Mouse (Mus musculus) midbrain, embryonic 10.5 days (tissue): Measurements from ENCODE around the gene Zan. TPM values are rescaled to one million over a fixed set of nuclear protein-coding genes. Genes with fewer than 3 reads are reported as not detected.

Experiments
- DNase-seq: peaks from one replicate; pipeline ENCODE4 v3.0.0-alpha.2; 2017; ENCODE audit warnings: low spot score
- H3K27ac ChIP-seq: fragments of 300-500 bp; sonication (generic); replicated peaks from 2 replicates; pipeline ENCODE4 v1.5.1; 2016; ENCODE audit warnings: mild to moderate bottlenecking
- H3K27me3 ChIP-seq: fragments of 300-500 bp; sonication (generic); 2 replicates; pipeline ENCODE4 v1.6.1; 2016; ENCODE audit warnings: low read depth, mild to moderate bottlenecking; ENCODE audit not compliant: poor library complexity, severe bottlenecking
- H3K36me3 ChIP-seq: fragments of 300-500 bp; sonication (generic); 2 replicates; pipeline ENCODE4 v1.6.1; 2016; ENCODE audit warnings: mild to moderate bottlenecking, moderate library complexity
- H3K4me1 ChIP-seq: fragments of 300-500 bp; sonication (generic); 2 replicates; pipeline ENCODE4 v1.6.1; 2016
- H3K4me3 ChIP-seq: fragments of 300-500 bp; sonication (generic); 2 replicates; pipeline ENCODE4 v1.5.1; 2016; ENCODE audit warnings: mild to moderate bottlenecking, moderate library complexity
- H3K9me3 ChIP-seq: fragments of 300-500 bp; sonication (generic); replicated peaks from 2 replicates; pipeline ENCODE4 v1.6.1; 2016; ENCODE audit warnings: mild to moderate bottlenecking
- WGBS: fragments of 180-500 bp; shearing (Covaris S2); methylation state at CpG from one replicate; pipeline ENCODE4 v1.1.7; 2016; 5-methylcytosine and 5-hydroxymethylcytosine counted together
- polyA plus RNA-seq: library from polyadenylated mRNA; unstranded; fragments of >200 nt; fragmentation: Nextera tagmentation; extraction: Ambion mirVana; gene quantifications from 2 replicates; pipeline ENCODE4 v1.2.1, GENCODE M21; 2016

The Zan gene
- polyA plus RNA-seq, 1 experiment from 2014 or later = 0.07 TPM

DNA sequence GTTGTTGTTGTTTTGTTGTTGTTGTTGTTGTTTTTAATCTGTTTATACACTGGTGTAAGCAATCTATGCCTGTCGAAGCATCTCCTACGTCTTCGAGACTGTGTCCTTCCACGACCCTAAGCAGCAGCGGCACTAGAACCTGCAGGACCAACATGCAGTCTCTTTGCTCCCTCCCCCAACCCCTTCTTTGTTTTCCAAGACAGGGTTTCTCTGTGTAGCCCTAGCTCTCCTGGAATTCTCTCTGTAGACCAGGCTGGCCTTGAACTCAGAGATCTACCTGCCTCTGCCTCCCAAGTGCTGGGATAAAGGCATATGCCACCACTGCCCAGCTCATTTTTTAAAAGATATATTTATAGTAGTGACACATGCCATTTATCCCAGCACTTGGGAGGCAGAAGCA is 133.5 kb downstream of the Zan start:
- no peaks in the 10 kb centered on the region for H3K36me3 ChIP-seq
- peaks cover 48% of the 10 kb centered on the region for H3K4me1 ChIP-seq
- no peak for DNase-seq
- H3K9me3 ChIP-seq = no peaks in the 10 kb centered on the region
- H3K4me3 ChIP-seq = no peak overlapping the region
- H3K27ac ChIP-seq = no peak overlapping the region
- WGBS = 91% methylated on average over 5 of the region's 5 CpGs
- no peaks in the 10 kb centered on the region for H3K27me3 ChIP-seq

DNA sequence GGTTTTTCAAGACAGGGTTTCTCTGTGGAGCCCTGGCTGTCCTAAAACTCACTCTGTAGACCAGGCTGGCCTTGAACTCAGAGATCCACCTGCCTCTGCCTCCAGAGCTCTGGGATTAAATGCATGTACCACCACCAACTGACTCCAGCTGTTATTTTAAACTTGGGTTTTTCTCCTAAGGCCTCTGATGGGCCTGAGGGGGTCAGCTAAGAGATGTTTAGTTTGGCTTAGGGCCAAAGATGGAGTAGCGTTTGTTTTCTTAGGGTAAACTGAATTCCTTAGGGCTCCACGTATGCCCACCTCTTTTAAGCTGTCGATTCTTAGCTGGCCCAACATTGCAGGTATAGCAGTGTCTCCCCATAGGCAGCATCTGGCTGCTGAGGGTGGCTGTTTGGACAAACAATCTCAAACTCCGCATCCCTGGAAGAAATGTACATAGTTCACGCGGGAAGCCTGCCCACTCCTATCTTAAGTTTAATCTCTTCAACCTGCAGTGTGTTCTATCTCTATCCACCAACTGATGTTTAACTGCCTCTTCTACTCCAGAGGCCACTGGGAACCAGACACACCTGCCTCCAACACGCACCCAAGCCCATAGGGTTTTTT is 134.4 kb downstream of the Zan start:
- H3K9me3 ChIP-seq = no peaks in the 10 kb centered on the region
- no peaks in the 10 kb centered on the region for H3K36me3 ChIP-seq
- no peak for DNase-seq
- H3K4me1 ChIP-seq = peaks cover 47% of the 10 kb centered on the region
- 84% methylated on average over 7 of the region's 7 CpGs for WGBS
- no peaks in the 10 kb centered on the region for H3K27me3 ChIP-seq
- no peak overlapping the region for H3K4me3 ChIP-seq
- no peak overlapping the region for H3K27ac ChIP-seq

DNA sequence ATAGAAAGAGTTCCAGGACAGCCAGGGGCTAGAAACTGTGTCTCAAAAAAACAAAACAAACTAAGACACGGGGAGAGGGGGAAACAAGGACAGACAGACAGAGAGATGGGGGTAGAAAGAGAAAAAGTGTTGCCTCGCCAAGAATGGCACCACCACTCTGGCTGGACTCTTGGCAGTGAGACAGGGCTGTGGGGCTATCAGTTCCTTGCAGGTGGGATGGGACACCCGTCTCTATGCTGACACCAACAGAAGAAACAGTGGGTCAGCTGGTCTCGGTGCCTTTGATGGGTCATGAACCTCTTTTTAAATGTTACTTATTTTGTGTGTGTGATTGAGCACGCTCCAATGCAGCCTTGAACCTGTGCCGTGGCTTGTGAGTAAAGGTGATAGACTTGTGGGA is 136.6 kb downstream of the Zan start:
- Histone ChIP-seq H3K27me3 (no peaks in the 10 kb centered on the region), H3K9me3 (no peaks in the 10 kb centered on the region), H3K36me3 (no peaks in the 10 kb centered on the region), H3K27ac (peak overlapping the region; percentile 90), H3K4me1 (peaks cover 31% of the 10 kb centered on the region), H3K4me3 (no peak overlapping the region)
- no peak for DNase-seq
- WGBS = 76% methylated on average over 6 of the region's 6 CpGs

DNA sequence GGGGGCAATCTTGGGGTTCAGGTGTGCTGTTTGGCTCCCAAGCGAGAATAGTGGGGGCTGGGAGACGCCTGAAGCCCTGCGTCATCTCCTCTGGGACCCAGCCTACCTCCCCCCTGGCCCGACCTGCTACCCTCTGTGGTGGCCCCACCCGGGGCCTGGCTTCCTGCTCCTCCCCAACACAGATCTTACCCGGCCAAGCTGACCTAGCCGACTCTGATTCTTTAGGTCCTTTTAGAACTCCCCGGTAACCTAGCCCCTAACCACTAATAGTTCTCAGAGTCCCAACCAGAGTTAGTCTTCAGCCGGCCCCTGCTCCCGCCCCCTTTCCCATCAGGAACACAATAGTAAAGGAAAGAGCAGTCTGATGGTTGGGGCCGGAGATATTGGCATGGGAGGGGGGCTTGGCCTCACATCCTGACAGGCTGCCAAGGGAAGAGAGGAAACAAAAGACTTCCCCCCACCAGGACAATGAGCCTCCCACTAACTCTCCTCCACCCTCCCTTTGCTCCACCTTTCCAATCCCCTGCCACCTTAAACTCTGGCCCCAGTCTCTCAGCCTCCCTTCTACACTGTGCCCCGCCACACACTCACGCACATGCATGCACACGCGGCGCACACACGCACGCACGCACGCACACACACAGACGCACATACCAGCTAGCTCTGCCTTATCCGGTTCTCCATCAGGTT is 137.4 kb downstream of the Zan start:
- DNase-seq = peak; percentile 42
- peak overlapping the region; percentile 90 for H3K27ac ChIP-seq
- no peaks in the 10 kb centered on the region for H3K36me3 ChIP-seq
- H3K4me1 ChIP-seq = peaks cover 30% of the 10 kb centered on the region
- WGBS = 7% methylated on average over 22 of the region's 22 CpGs
- peak overlapping the region; percentile 57 for H3K4me3 ChIP-seq
- no peaks in the 10 kb centered on the region for H3K27me3 ChIP-seq
- no peaks in the 10 kb centered on the region for H3K9me3 ChIP-seq

DNA sequence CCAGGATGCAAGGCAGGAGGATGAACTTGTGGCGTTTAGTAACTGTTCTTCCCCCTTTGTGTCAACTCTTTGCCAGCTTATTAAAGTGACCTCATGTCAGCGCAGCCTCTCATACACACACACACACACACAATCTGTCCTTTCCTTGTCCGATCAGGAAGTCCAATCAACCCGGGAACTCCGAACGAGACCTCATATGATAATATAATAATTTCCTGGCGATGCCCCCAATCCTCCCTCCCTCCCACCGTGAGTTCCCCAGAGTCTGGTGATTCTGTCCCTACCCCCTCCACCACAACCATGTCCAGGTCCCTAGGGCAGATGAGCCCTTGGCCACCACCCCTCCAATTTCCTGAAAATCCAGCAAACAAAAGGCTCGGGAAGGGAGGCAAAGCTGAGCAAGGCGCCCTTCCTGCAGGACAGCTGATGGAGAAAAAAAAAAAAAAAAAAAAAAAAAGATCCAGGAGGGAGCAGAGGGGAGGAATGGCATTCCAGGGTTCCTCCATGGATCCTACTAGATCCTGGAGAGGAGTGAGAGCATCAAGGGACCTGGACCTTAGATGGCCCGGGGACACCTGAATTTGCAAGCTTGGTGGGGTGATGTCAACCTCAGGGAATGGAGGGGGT is 138.1 kb downstream of the Zan start:
- DNase-seq = peak; percentile 42
- Histone ChIP-seq H3K27ac (peak overlapping the region; percentile 90), H3K9me3 (no peaks in the 10 kb centered on the region), H3K4me1 (peaks cover 33% of the 10 kb centered on the region), H3K27me3 (no peaks in the 10 kb centered on the region), H3K36me3 (no peaks in the 10 kb centered on the region), H3K4me3 (peak overlapping the region; percentile 57)
- 1% methylated on average over 11 of the region's 11 CpGs for WGBS

DNA sequence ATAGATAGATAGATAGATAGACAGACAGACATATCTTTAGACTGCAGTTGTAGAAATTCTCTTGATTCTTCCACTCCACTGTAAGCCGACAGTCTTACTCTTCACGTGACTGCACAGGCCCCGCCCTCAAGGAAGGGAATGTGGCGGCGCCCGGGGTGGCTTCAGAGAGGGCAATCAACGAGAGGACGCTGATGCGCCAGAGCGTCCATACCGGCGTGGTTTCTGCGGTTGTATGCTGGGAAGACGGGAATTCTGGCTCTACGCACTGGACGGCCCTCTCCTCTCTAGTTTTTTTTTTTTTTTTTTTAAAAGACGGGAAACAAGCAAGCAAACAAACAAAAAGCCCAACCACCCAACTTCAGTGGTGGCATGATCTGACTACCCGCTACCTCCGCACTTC is 138.6 kb downstream of the Zan start:
- peak; percentile 86 for DNase-seq
- peaks cover 38% of the 10 kb centered on the region for H3K4me1 ChIP-seq
- H3K27me3 ChIP-seq = no peaks in the 10 kb centered on the region
- H3K4me3 ChIP-seq = peak overlapping the region; percentile 57
- no peaks in the 10 kb centered on the region for H3K9me3 ChIP-seq
- H3K27ac ChIP-seq = peak overlapping the region; percentile 90
- whole genome bisulfite sequencing = under 1% methylated on average over 19 of the region's 19 CpGs
- no peaks in the 10 kb centered on the region for H3K36me3 ChIP-seq

DNA sequence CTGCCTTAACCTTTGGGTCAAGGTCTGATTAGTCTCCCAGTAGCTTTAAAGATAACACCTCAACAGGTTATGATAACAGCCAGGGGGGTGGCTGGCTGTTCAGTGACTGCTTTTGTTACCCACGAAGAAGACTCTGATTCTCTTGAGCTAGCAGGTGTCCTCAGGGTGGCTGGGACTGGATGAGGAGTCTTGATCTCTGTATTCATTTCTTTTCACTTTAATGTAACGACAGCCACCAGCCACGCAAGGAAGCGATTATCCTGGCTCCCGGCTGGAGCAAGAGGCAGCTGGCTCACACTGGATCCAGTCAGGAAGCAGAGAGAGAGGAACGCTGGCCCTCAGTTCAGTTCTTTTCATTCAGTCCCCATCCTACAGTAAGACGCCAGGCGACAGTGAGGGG is 139.7 kb downstream of the Zan start:
- WGBS = 62% methylated on average over 8 of the region's 8 CpGs
- no peaks in the 10 kb centered on the region for H3K9me3 ChIP-seq
- DNase-seq = no peak
- H3K27ac ChIP-seq = no peak overlapping the region; the same call in 1 of the 2 replicates
- H3K36me3 ChIP-seq = no peaks in the 10 kb centered on the region
- peaks cover 49% of the 10 kb centered on the region for H3K4me1 ChIP-seq
- no peaks in the 10 kb centered on the region for H3K27me3 ChIP-seq
- no peak overlapping the region for H3K4me3 ChIP-seq

DNA sequence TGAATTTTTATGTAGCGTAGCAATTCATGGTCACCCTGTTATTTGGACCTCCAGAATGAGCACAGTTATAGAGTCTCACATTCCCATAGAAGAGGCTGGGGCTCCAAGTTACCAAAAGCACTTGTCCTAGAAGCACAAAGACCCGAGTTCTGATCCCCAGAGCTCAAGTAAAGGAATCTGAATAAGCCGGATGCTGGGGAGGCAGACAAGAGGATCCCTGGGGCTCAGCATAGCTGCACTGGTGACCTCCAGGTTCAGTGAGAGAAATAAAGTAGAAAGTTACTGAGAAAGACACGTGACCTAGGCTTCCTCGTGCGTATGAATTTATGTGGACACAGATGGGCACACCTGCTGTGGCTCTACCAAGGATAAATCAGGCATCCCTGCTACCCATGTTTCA is 141.8 kb downstream of the Zan start:
- no peak for DNase-seq

DNA sequence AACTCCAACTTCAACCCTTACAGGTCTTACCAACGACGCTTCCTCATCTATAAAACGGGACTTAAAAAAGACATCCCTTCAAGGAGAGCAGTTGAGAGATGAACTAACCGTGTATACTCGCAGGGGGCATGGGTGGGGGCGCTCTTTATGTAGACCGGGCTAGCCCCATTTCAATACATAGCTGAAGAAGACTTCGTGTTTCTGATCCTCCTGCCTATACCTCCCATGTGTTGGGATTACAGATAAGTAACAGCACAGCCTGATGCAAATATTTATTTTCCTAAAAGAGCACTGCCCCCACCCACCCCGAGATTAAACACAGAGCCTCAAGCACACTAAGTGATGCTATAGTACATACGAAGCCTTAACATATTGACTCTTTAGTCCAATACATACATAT is 142.5 kb downstream of the Zan start:
- Histone ChIP-seq H3K4me3 (peak overlapping the region; percentile 76), H3K4me1 (peaks cover 42% of the 10 kb centered on the region), H3K27me3 (no peaks in the 10 kb centered on the region), H3K27ac (no peak overlapping the region), H3K9me3 (no peaks in the 10 kb centered on the region), H3K36me3 (0 out of 2 replicates have a peak, but pooled peaks cover 4% of the 10 kb centered on the region)
- no peak for DNase-seq
- WGBS = 61% methylated on average over 10 of the region's 10 CpGs

More for the DNA sequence above, 141.8 kb downstream of the Zan start:
- no peak overlapping the region for H3K27ac ChIP-seq
- 78% methylated on average over 6 of the region's 6 CpGs for WGBS
- H3K27me3 ChIP-seq = no peaks in the 10 kb centered on the region
- H3K4me3 ChIP-seq = no peak overlapping the region
- H3K9me3 ChIP-seq = no peaks in the 10 kb centered on the region
- H3K36me3 ChIP-seq = 0 out of 2 replicates have a peak, but pooled peaks cover 4% of the 10 kb centered on the region
- peaks cover 50% of the 10 kb centered on the region for H3K4me1 ChIP-seq

DNA sequence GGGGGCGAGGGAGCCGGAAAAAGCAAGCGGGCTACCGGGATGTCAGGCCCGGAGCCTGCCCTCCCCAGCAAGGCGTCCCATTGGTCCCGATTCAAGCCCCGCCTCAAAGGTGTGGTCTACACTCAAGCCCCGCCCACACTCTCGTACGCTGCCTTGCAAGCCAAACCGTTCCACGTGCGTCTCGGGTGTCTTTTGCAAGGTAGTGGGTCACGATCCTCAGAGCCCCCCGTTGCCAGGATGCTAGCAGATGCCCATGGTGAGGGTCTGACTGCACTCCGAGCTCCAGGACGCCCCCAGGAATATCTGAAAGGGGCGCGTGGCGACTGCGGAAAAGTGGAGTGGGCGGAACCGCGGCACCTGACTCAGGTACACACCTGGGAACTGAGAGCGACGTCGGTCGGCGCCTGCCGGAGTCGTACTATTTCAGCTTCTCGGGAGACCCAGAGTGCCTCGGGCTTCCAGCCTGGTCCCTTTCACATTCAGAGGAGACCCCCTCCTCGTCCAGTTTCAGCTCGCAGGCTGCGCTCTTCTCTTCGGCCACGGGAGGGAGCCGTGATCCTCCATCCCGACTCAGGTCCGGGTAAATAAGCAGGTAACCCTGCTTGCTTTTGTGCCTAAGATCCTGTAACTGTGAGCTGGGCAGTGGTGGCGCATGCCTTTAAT is 143.2 kb downstream of the Zan start, which contains the start of gene Slc12a9:
Slc12a9 (minus strand) TSS at position 86 of the 663 bp plus-strand sequence.
- Histone ChIP-seq H3K9me3 (no peaks in the 10 kb centered on the region), H3K27ac (peak within 1 kb of the TSS; percentile 87), H3K4me1 (peaks cover 36% of the 10 kb centered on the region), H3K27me3 (no peaks in the 10 kb centered on the region), H3K36me3 (0 out of 2 replicates have a peak, but pooled peaks cover 5% of the 10 kb centered on the region), H3K4me3 (peak within 1 kb of the TSS; percentile 76)
- peak; percentile 91 for DNase-seq
- under 1% methylated on average over 44 of the region's 44 CpGs for WGBS

DNA sequence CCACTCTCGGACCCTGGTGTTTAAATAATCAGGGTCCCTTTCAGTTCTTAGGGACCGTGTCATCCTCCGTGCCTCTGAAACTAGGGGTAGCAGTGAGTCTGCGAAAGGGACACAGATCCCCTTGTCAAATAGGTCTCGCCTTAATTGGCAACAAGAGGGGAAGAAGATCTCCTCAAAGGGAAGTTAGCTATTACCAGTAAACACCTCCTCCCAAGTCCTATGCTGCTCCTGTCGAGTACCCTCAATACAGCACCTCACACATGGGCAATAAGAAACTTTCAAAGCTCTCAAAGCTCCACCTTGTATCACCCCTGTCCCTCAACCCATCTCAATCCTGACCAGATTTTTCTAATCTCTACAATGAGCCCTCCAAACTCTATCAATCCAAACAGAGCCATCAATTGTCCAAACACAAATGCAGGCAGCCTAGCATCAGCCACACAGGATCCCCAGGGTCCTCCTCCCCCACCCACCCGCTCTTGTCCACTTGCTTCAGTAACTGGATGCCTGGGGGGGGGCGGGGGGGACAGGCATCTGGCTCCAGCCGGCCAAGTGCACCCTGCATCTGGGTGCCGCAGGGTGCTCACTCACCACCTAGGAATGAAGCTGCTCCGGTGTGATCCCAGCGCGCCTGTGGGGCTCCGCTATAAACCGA is 143.9 kb downstream of the Zan start:
- DNase-seq = no peak
- Histone ChIP-seq H3K27me3 (no peaks in the 10 kb centered on the region), H3K9me3 (no peaks in the 10 kb centered on the region), H3K4me3 (peak overlapping the region; percentile 76), H3K36me3 (peaks cover 11% of the 10 kb centered on the region; the same call in 1 of the 2 replicates), H3K4me1 (peaks cover 30% of the 10 kb centered on the region), H3K27ac (peak overlapping the region; percentile 87)
- WGBS = 22% methylated on average over 15 of the region's 15 CpGs

DNA sequence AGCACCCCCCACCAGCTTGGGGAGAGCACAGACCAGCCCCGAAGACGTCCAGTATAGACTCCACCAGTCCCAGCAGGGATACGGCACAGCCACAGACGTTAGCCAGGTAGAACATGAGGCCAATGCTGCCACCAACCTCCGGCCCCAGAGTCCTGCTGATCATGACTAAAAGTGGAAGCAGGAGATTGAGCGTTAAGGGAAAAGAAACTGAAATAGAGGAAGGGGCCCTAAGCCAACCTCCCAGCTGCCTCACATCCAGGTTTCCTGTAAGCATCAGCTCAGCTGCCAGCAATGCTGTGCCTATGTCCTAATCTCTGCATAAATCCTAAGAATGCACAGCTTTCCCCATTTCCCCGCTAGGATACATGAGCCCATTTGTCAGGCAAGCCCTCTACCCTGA is 146.0 kb downstream of the Zan start:
- Histone ChIP-seq H3K27ac (no peak overlapping the region), H3K9me3 (no peaks in the 10 kb centered on the region), H3K4me3 (no peak overlapping the region), H3K4me1 (peaks cover 22% of the 10 kb centered on the region), H3K27me3 (no peaks in the 10 kb centered on the region), H3K36me3 (peaks cover 28% of the 10 kb centered on the region)
- no peak for DNase-seq
- WGBS = 82% methylated on average over 7 of the region's 7 CpGs
